Mouse (Mus musculus) liver, embryonic 16.5 days (tissue): Measurements from ENCODE around the gene Vac14. TPM values are rescaled to one million over a fixed set of nuclear protein-coding genes. Genes with fewer than 3 reads are reported as not detected.

Experiments used
- ATAC-seq: fragments of 200-750 bp; cut with Nextera tagmentation; 2 replicates; pipeline ENCODE4 v1.8.0; 2017; ENCODE audit warnings: low read depth, mild to moderate bottlenecking, moderate number of reproducible peaks, moderate library complexity
- H3K27ac ChIP-seq: fragments of 300-500 bp; sonication (generic); 2 replicates; pipeline ENCODE4 v1.5.1; 2014; ENCODE audit warnings: mild to moderate bottlenecking, low read length
- H3K27me3 ChIP-seq: fragments of 300-500 bp; sonication (generic); 2 replicates; pipeline ENCODE4 v1.6.1; 2014; ENCODE audit warnings: low read depth, low read length, mixed read lengths; ENCODE audit not compliant: control insufficient read depth, insufficient read depth
- H3K36me3 ChIP-seq: fragments of 300-500 bp; sonication (generic); 2 replicates; pipeline ENCODE4 v1.6.1; 2014; ENCODE audit warnings: mild to moderate bottlenecking; ENCODE audit not compliant: control insufficient read depth, insufficient read depth
- H3K4me1 ChIP-seq: fragments of 300-500 bp; sonication (generic); 2 replicates; pipeline ENCODE4 v1.6.1; 2014; ENCODE audit warnings: low read depth, low read length, mixed read lengths; ENCODE audit not compliant: control insufficient read depth
- H3K4me2 ChIP-seq: fragments of 300-500 bp; sonication (generic); 2 replicates; pipeline ENCODE4 v1.6.1; 2014; ENCODE audit warnings: low read depth, low read length, mixed read lengths
- H3K4me3 ChIP-seq: fragments of 300-500 bp; sonication (generic); 2 replicates; pipeline ENCODE4 v1.5.1; 2014; ENCODE audit warnings: low read depth, mild to moderate bottlenecking, low read length
- H3K9ac ChIP-seq: fragments of 300-500 bp; sonication (generic); 2 replicates; pipeline ENCODE4 v1.6.1; 2014; ENCODE audit warnings: low read depth, low read length
- H3K9me3 ChIP-seq: fragments of 300-500 bp; sonication (generic); replicated peaks from 2 replicates; pipeline ENCODE4 v1.6.1; 2016; ENCODE audit warnings: low read length; ENCODE audit not compliant: control insufficient read depth
- whole genome bisulfite sequencing: fragments of 180-500 bp; shearing (Covaris S2); extraction: QIAGEN DNeasy Blood & Tissue Kit; methylation state at CpG from one replicate; pipeline ENCODE4 v1.1.7; 2014; ENCODE audit not compliant: insufficient replicate concordance; 5-methylcytosine and 5-hydroxymethylcytosine counted together
- polyA plus RNA-seq: library from polyadenylated mRNA; unstranded; fragments of >200 nt; fragmentation: Nextera tagmentation; extraction: Ambion mirVana; gene quantifications from 2 replicates; pipeline ENCODE4 v1.2.1, GENCODE M21; 2015

The Vac14 gene
- polyA plus RNA-seq, 1 experiment from 2014 or later, result 9.2 TPM

GRCm38 (mm10) chr8:110626431-110626830 is 8.0 kb downstream of the Vac14 start:
- Histone ChIP-seq H3K4me3 (no peak overlapping the region), H3K9me3 (no peaks in the 10 kb centered on the region), H3K4me1 (no peaks in the 10 kb centered on the region; the same call in 1 of the 2 replicates), H3K27me3 (no peaks in the 10 kb centered on the region), H3K9ac (no peak overlapping the region), H3K27ac (no peak overlapping the region), H3K4me2 (no peak overlapping the region), H3K36me3 (no peaks in the 10 kb centered on the region)
- WGBS, result 71% methylated on average over 4 of the region's 4 CpGs
- no peak for ATAC-seq

GRCm38 (mm10) chr8:110629245-110630063 is 11.1 kb downstream of the Vac14 start:
- H3K4me3 ChIP-seq, result no peak overlapping the region
- no peak overlapping the region for H3K27ac ChIP-seq
- 70% methylated on average over 9 of the region's 9 CpGs for WGBS
- no peak overlapping the region for H3K9ac ChIP-seq
- H3K36me3 ChIP-seq, result peaks cover 9% of the 10 kb centered on the region
- ATAC-seq, result no peak
- H3K4me2 ChIP-seq, result no peak overlapping the region
- no peaks in the 10 kb centered on the region for H3K27me3 ChIP-seq
- no peaks in the 10 kb centered on the region for H3K4me1 ChIP-seq
- H3K9me3 ChIP-seq, result no peaks in the 10 kb centered on the region

GRCm38 (mm10) chr8:110630079-110630478 is 11.7 kb downstream of the Vac14 start:
- Histone ChIP-seq H3K4me2 (no peak overlapping the region), H3K4me1 (no peaks in the 10 kb centered on the region), H3K4me3 (no peak overlapping the region), H3K9ac (no peak overlapping the region), H3K27ac (no peak overlapping the region), H3K27me3 (no peaks in the 10 kb centered on the region), H3K36me3 (peaks cover 12% of the 10 kb centered on the region), H3K9me3 (no peaks in the 10 kb centered on the region)
- 82% methylated on average over 3 of the region's 3 CpGs for WGBS
- ATAC-seq, result no peak

- WGBS, result 77% methylated on average over 8 of the region's 8 CpGs
- no peaks in the 10 kb centered on the region for H3K4me1 ChIP-seq
- H3K27ac ChIP-seq, result no peak overlapping the region
- no peak overlapping the region for H3K9ac ChIP-seq
- H3K36me3 ChIP-seq, result peaks cover 14% of the 10 kb centered on the region
- H3K4me2 ChIP-seq, result no peak overlapping the region
- no peak overlapping the region for H3K4me3 ChIP-seq
- ATAC-seq, result 0 out of 2 replicates have a peak, but pooled peaks have one; percentile 5
- H3K9me3 ChIP-seq, result no peaks in the 10 kb centered on the region
- no peaks in the 10 kb centered on the region for H3K27me3 ChIP-seq
Measured at GRCm38 (mm10) chr8:110630571-110631071, 12.2 kb downstream of the Vac14 start.

GRCm38 (mm10) chr8:110631201-110631600 is 12.8 kb downstream of the Vac14 start:
- no peaks in the 10 kb centered on the region for H3K27me3 ChIP-seq
- H3K9me3 ChIP-seq, result no peaks in the 10 kb centered on the region
- no peak overlapping the region for H3K27ac ChIP-seq
- no peak overlapping the region for H3K9ac ChIP-seq
- H3K4me1 ChIP-seq, result no peaks in the 10 kb centered on the region
- 93% methylated on average over 7 of the region's 7 CpGs for WGBS
- no peak for ATAC-seq
- no peak overlapping the region for H3K4me2 ChIP-seq
- peaks cover 14% of the 10 kb centered on the region for H3K36me3 ChIP-seq
- no peak overlapping the region for H3K4me3 ChIP-seq

- Histone ChIP-seq H3K36me3 (peaks cover 21% of the 10 kb centered on the region), H3K4me1 (no peaks in the 10 kb centered on the region), H3K27me3 (no peaks in the 10 kb centered on the region), H3K27ac (no peak overlapping the region), H3K9ac (no peak overlapping the region), H3K4me3 (no peak overlapping the region), H3K9me3 (no peaks in the 10 kb centered on the region), H3K4me2 (no peak overlapping the region)
- ATAC-seq, result no peak
- 80% methylated on average over 3 of the region's 3 CpGs for WGBS
Measured at GRCm38 (mm10) chr8:110633814-110634213, 15.4 kb downstream of the Vac14 start.

GRCm38 (mm10) chr8:110636182-110636581 is 17.8 kb downstream of the Vac14 start:
- no peaks in the 10 kb centered on the region for H3K27me3 ChIP-seq
- H3K9me3 ChIP-seq, result no peaks in the 10 kb centered on the region
- 80% methylated on average over 6 of the region's 6 CpGs for WGBS
- H3K27ac ChIP-seq, result no peak overlapping the region
- no peak overlapping the region for H3K9ac ChIP-seq
- no peak overlapping the region for H3K4me3 ChIP-seq
- peaks cover 21% of the 10 kb centered on the region for H3K36me3 ChIP-seq
- ATAC-seq, result no peak
- H3K4me2 ChIP-seq, result no peak overlapping the region
- H3K4me1 ChIP-seq, result no peaks in the 10 kb centered on the region

- Histone ChIP-seq H3K9ac (no peak overlapping the region), H3K4me1 (no peaks in the 10 kb centered on the region), H3K27me3 (no peaks in the 10 kb centered on the region), H3K27ac (no peak overlapping the region), H3K36me3 (peaks cover 2% of the 10 kb centered on the region), H3K4me3 (no peak overlapping the region), H3K9me3 (no peaks in the 10 kb centered on the region), H3K4me2 (no peak overlapping the region)
- 82% methylated on average over 5 of the region's 5 CpGs for WGBS
- no peak for ATAC-seq
Measured at GRCm38 (mm10) chr8:110642331-110642730, 23.9 kb downstream of the Vac14 start.

GRCm38 (mm10) chr8:110643177-110643576 is 24.8 kb downstream of the Vac14 start:
- no peak overlapping the region for H3K27ac ChIP-seq
- no peak overlapping the region for H3K4me3 ChIP-seq
- ATAC-seq, result no peak
- H3K9me3 ChIP-seq, result no peaks in the 10 kb centered on the region
- peaks cover 2% of the 10 kb centered on the region for H3K36me3 ChIP-seq
- H3K9ac ChIP-seq, result no peak overlapping the region
- H3K4me2 ChIP-seq, result no peak overlapping the region
- 62% methylated on average over 4 of the region's 4 CpGs for WGBS
- H3K4me1 ChIP-seq, result no peaks in the 10 kb centered on the region
- no peaks in the 10 kb centered on the region for H3K27me3 ChIP-seq
